Mouse (Mus musculus): Measurements from ENCODE around the gene Zfp534. TPM values are rescaled to one million over a fixed set of nuclear protein-coding genes. Genes with fewer than 3 reads are reported as not detected.
"Not testable (repeated sequence)": the region's sequence is repeated elsewhere in the genome, so short reads cannot be mapped to it uniquely, and the experiment has no call there.

Gene Zfp534
- total RNA-seq (2021) = under 1 TPM in 1 of 2 experiments, not detected in 1; 0.23 TPM
- polyA plus RNA-seq (2012; rRNA removed) = not detected in 2 replicates
- long read RNA-seq = 0 reads

DNA sequence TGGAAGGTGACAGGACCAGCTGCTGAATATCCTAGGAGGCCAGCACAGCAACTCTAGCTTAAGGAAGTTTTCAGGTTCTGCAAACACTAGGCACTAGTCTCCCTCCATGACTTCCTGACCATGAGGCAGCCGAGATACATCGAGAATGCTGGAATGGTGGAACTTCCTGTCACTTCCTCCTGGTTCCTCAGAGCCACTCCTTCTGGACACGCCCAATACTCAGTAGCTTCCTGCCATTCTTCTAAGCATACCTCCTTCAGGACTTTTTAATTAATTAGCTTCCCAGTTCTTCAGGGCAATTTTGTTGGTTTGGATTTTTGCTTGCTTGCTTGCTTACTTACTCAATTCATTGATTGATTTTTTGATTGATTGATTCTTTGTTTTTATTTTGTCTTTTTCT, at the start of gene Zfp534:
Gene Zfp534, minus strand, starts transcription at position 101 of the 400 bp plus-strand sequence.
- DNase-seq = not testable (repeated sequence)

GRCm38 (mm10) chr4:147746255-147746654, 43.9 kb upstream of the Zfp534 start:
- DNase-seq = not testable (repeated sequence)

- DNase-seq = not testable (repeated sequence)
These were observed 36.5 kb upstream of the Zfp534 start for GRCm38 (mm10) chr4:147738636-147739369.

DNA sequence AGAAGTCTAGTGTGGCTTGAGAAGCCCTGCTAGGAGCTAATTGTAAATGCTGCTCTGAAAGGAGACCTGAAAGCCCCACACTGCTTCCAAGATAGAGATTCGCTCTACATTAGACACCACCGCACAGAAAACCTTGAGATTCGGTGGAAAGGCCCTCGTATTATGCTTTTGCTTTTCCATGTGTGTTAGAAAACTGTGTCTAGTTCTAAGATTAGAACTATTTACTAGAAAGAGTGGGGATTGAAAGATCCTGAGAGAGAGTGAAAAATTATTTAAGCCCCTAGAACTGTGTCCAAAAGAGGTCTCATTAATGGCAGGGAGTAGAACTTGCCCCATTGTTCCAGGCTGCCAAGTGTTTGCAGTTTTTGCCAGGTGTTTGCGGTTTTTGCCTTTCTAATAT, 47.1 kb downstream of the Zfp534 start:
- not testable (repeated sequence) for DNase-seq

- not testable (repeated sequence) for DNase-seq
These were observed 54.9 kb downstream of the Zfp534 start for GRCm38 (mm10) chr4:147647407-147647806.

DNA sequence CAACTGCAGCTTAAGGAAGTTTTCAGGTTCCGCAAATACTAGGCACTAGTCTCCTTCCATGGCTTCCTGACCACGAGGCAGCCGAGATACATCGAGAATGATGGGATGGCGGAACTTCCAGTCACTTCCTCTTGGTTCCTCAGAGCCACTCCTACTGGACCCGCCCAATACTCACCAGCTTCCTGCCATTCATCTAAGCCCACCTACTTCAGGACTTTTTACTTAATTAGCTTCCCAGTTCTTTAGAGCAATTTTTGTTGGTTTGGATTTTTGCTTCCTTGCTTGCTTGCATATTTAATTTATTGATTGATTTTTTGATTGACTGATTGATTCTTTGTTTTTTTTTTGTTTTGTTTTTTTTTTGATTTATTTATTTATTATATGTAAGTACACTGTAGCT, 59.9 kb downstream of the Zfp534 start, which contains the start of gene Zfp979:
Gene Zfp979, minus strand, starts transcription at position 101 of the 400 bp plus-strand sequence.
- not testable (repeated sequence) for DNase-seq

- not testable (repeated sequence) for DNase-seq
These were observed 60.4 kb downstream of the Zfp534 start for GRCm38 (mm10) chr4:147641932-147642331.

- not testable (repeated sequence) for DNase-seq
These were observed 68.5 kb downstream of the Zfp534 start for GRCm38 (mm10) chr4:147633818-147634262.

Other genes starting within 250 kb of the Zfp534 start
- gene Zfp982, start 210.1 kb downstream of the Zfp534 start, total RNA-seq (2021) = 10 to 100 TPM; 12.9 to 14.3 TPM
- gene Zfp982, start 210.1 kb downstream of the Zfp534 start, polyA plus RNA-seq (2012; rRNA removed) = not detected in 2 replicates
- gene Gm16503, start 162.3 kb downstream of the Zfp534 start, total RNA-seq (2021) = under 1 TPM; 0.23 to 0.69 TPM
- not detected in 2 replicates for gene Gm16503, start 162.3 kb downstream of the Zfp534 start, polyA plus RNA-seq (2012; rRNA removed)
- under 1 TPM; 0.09 to 0.41 TPM for gene Zfp985, start 149.3 kb downstream of the Zfp534 start, total RNA-seq (2021)
- gene Zfp985, start 149.3 kb downstream of the Zfp534 start, polyA plus RNA-seq (2012; rRNA removed) = not detected in 2 replicates
- 1 to 10 TPM; 2.3 to 2.8 TPM for gene Zfp979, start 60.0 kb downstream of the Zfp534 start, total RNA-seq (2021)
- gene Zfp979, start 60.0 kb downstream of the Zfp534 start, polyA plus RNA-seq (2012; rRNA removed) = not detected in 2 replicates
- gene Zfp984, start 107.2 kb upstream of the Zfp534 start, total RNA-seq (2021) = 1 to 10 TPM; 4.2 to 5.9 TPM
- 0.04 TPM in 1 of 2 replicates, not detected in the other for gene Zfp984, start 107.2 kb upstream of the Zfp534 start, polyA plus RNA-seq (2012; rRNA removed)
- gene Zfp933, start 145.8 kb upstream of the Zfp534 start, total RNA-seq (2021) = 10 to 100 TPM; 22.7 to 25.7 TPM
- gene Zfp933, start 145.8 kb upstream of the Zfp534 start, polyA plus RNA-seq (2012; rRNA removed) = 0.75 and 1.2 TPM in 2 replicates
- 10 to 100 TPM; 13.9 to 16.5 TPM for gene Miip, start 166.3 kb upstream of the Zfp534 start, total RNA-seq (2021)
- 104 and 123 TPM in 2 replicates for gene Miip, start 166.3 kb upstream of the Zfp534 start, polyA plus RNA-seq (2012; rRNA removed)
- 10 to 100 TPM in 1 of 2 experiments, 1 to 10 TPM in 1; 7.8 to 11.7 TPM for gene Fv1, start 166.4 kb upstream of the Zfp534 start, total RNA-seq (2021)
- 0.50 and 0.75 TPM in 2 replicates for gene Fv1, start 166.4 kb upstream of the Zfp534 start, polyA plus RNA-seq (2012; rRNA removed)
- gene Mfn2, start 202.2 kb upstream of the Zfp534 start, total RNA-seq (2021) = 100 to 1,000 TPM; 164 to 221 TPM
- gene Mfn2, start 202.2 kb upstream of the Zfp534 start, polyA plus RNA-seq (2012; rRNA removed) = 77.6 and 98.7 TPM in 2 replicates
- gene Plod1, start 234.2 kb upstream of the Zfp534 start, total RNA-seq (2021) = 10 to 100 TPM; 36.4 to 44.0 TPM
- gene Plod1, start 234.2 kb upstream of the Zfp534 start, polyA plus RNA-seq (2012; rRNA removed) = 36.1 and 46.5 TPM in 2 replicates
- 10 to 100 TPM; 44.4 TPM for gene 2510039O18Rik, start 238.3 kb upstream of the Zfp534 start, total RNA-seq (2021)
- 119 and 120 TPM in 2 replicates for gene 2510039O18Rik, start 238.3 kb upstream of the Zfp534 start, polyA plus RNA-seq (2012; rRNA removed)

All from adrenal gland, adult 2 months (tissue).